Mouse (Mus musculus) frontal cortex, postnatal 14 days (tissue): ENCODE measurements around the gene Scgb1b18.
"Not testable (repeated sequence)": the region's sequence is repeated elsewhere in the genome, so short reads cannot be mapped to it uniquely, and the experiment has no call there.

Experiments used
- DNase-seq, 2 experiments: peaks; one replicate each; pipeline ENCODE4 v3.0.0; 2022; ENCODE audit warnings: low spot score in 2 of 2

Gene Scgb1b18

DNA sequence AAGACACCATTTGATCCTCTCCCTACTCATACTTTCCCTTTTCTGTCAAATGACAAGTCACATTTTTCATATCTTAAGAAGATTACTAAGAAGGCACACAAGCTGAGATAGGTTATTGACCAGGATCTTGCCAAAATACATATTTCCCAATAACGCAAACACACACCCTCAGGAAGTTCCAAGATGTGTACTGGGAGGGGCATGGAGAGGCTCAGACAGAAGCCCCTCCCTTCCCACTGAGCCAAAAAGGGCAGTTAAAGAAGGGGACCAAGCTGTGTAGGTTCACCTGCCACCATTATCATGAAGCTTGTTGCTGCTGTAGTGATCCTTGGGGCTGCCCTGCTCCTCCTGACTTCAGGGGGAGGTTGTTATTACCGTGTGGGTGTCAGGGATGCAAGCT is at the start of gene Scgb1b18:
Scgb1b18 (plus strand) TSS at position 301 of the 400 bp plus-strand sequence.
- DNase-seq = not testable (repeated sequence)

DNA sequence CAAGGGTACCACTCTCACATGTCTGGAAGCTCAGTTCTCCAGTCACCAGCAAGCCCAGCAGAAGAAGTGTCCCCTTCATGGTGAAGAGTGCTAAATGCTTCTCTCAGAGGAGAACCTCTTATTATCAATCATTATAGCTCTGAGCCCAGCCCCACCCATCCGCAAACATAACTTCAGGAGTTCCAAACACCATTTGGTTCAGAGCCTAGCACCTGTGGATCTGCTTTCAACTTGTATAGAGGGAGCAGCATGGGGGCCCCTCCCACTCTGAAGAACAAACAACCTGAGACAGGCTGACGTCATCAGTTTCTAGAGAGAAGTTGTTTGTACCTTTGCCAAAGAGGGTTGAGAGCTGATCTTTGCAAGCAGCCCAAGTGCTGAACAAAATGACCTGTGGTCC is 11.6 kb upstream of the Scgb1b18 start, which contains the start of gene Scgb2b18:
Scgb2b18 (minus strand) TSS at position 101 of the 400 bp plus-strand sequence.
- not testable (repeated sequence) for DNase-seq
